Mouse (Mus musculus): ENCODE results near the gene Bicd2.

- TF ChIP-seq CTCF (IDR thresholded peaks at IDR 0.05; ENCODE audit: borderline replicate concordance, insufficient read depth, low read length) (no peak), POLR2A (IDR thresholded peaks at IDR 0.05; ENCODE audit: low read depth, low read length) (no peak)
Measured at GRCm38 (mm10) chr13:49407795-49408194, 66.4 kb downstream of the Bicd2 start.

All from embryonic fibroblast, embryonic 13.5 days (primary cell).